Mouse (Mus musculus): ENCODE data around the gene Lama5. TPM values are rescaled to one million over a fixed set of nuclear protein-coding genes. Genes with fewer than 3 reads are reported as not detected.

Lama5 gene
- polyA plus RNA-seq, 1 experiment from 2014 or later, result 17.7 TPM

- Histone ChIP-seq H3K4me3 (ENCODE audit: low read length) (peak overlapping the region; percentile 61), H3K9ac (ENCODE audit: low read length) (peak overlapping the region; percentile 81), H3K4me1 (ENCODE audit: control insufficient read depth, insufficient read depth, low read length) (peaks cover 14% of the 10 kb centered on the region), H3K27me3 (ENCODE audit: control insufficient read depth, insufficient read depth, low read length) (no peaks in the 10 kb centered on the region), H3K27ac (ENCODE audit: low read length) (peak overlapping the region; percentile 91), H3K9me3 (replicated peaks; ENCODE audit: control insufficient read depth, low read length) (no peaks in the 10 kb centered on the region), H3K4me2 (ENCODE audit: low read depth, low read length) (peak overlapping the region; percentile 78), H3K36me3 (ENCODE audit: control insufficient read depth, insufficient read depth) (peaks cover 9% of the 10 kb centered on the region; the same call in 1 of the 2 replicates)
- WGBS, result 24% methylated on average over 26 of the region's 26 CpGs
- ATAC-seq (replicated peaks; ENCODE audit: extremely low read depth, insufficient read depth, low FRiP score), result peak; percentile 54
Observed at GRCm38 (mm10) chr2:180256296-180257000, 30.8 kb upstream of the Lama5 start.

DNA sequence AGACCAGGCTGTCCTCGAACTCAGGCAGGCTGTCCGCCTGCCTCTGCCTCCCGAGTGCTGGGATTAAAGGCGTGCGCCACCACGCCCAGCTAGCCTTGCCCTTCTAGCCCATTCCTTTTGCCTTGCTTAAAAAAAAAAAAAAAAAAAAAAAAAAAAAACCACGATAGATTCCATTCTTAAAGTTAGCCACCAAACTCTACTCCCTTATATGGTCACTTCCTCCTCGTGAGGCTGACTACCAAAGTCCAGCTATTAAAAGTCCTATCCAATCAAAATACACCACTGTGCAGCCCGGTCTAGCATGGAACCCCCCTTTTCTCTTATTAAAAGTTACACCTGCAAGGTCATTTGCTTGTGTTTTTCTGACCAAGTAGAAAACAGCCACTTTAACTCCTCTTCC, 30.0 kb upstream of the Lama5 start:
- Histone ChIP-seq H3K9ac (ENCODE audit: low read length) (no peak overlapping the region), H3K4me1 (ENCODE audit: control insufficient read depth, insufficient read depth, low read length) (peaks cover 14% of the 10 kb centered on the region), H3K27me3 (ENCODE audit: control insufficient read depth, insufficient read depth, low read length) (no peaks in the 10 kb centered on the region), H3K27ac (ENCODE audit: low read length) (no peak overlapping the region), H3K4me2 (ENCODE audit: low read depth, low read length) (peak overlapping the region; percentile 78; the same call in 1 of the 2 replicates), H3K4me3 (ENCODE audit: low read length) (no peak overlapping the region), H3K9me3 (replicated peaks; ENCODE audit: control insufficient read depth, low read length) (no peaks in the 10 kb centered on the region), H3K36me3 (ENCODE audit: control insufficient read depth, insufficient read depth) (peaks cover 4% of the 10 kb centered on the region; the same call in 1 of the 2 replicates)
- no peak for ATAC-seq (replicated peaks; ENCODE audit: extremely low read depth, insufficient read depth, low FRiP score)
- 82% methylated on average over 9 of the region's 9 CpGs for WGBS

DNA sequence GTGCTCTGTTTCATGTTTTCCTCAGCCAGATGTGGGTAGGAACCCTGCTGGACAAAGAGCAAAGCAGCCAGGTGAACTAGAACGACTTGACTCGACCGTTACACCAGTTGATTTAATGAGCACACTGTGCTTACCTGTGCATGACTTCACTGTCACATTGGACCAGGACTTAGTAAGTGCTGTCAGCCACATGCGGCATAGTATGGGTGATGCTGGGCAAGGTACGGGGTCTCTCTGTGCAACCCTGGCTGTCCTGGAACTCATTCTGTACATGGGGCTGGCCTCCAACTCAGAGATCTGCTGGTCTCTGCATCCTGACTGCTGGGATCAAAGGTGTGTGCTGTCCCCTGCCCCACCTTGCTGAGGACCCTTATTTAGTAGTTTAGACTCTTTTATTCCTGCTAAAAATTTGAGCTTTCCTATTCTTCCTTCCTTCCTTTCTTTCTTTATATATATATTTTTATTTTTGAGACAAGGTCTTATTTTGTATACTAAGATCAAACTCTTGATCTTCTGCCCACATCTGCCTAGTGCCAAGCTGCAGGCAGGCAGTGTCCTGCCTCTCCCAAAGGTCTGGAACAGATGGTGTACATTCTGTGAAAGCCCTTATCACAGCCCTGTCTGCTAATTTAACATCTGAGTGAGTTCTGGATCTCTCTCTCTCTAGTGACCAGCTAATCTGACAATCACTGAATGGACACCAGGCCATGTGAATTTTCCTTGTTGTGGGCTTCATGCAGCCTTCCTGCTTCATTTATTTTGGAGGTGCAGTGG, 29.0 kb upstream of the Lama5 start:
- H3K9ac ChIP-seq (ENCODE audit: low read length), result no peak overlapping the region
- H3K36me3 ChIP-seq (ENCODE audit: control insufficient read depth, insufficient read depth), result peaks cover 3% of the 10 kb centered on the region; the same call in 1 of the 2 replicates
- H3K27ac ChIP-seq (ENCODE audit: low read length), result no peak overlapping the region
- no peaks in the 10 kb centered on the region for H3K27me3 ChIP-seq (ENCODE audit: control insufficient read depth, insufficient read depth, low read length)
- no peak overlapping the region for H3K4me3 ChIP-seq (ENCODE audit: low read length)
- no peak overlapping the region for H3K4me2 ChIP-seq (ENCODE audit: low read depth, low read length)
- WGBS, result 88% methylated on average over 5 of the region's 5 CpGs
- ATAC-seq (replicated peaks; ENCODE audit: extremely low read depth, insufficient read depth, low FRiP score), result no peak
- peaks cover 14% of the 10 kb centered on the region for H3K4me1 ChIP-seq (ENCODE audit: control insufficient read depth, insufficient read depth, low read length)
- H3K9me3 ChIP-seq (replicated peaks; ENCODE audit: control insufficient read depth, low read length), result no peaks in the 10 kb centered on the region

GRCm38 (mm10) chr2:180251838-180252237, 26.2 kb upstream of the Lama5 start:
- H3K27me3 ChIP-seq (ENCODE audit: control insufficient read depth, insufficient read depth, low read length), result no peaks in the 10 kb centered on the region
- H3K27ac ChIP-seq (ENCODE audit: low read length), result no peak overlapping the region
- peaks cover 6% of the 10 kb centered on the region for H3K4me1 ChIP-seq (ENCODE audit: control insufficient read depth, insufficient read depth, low read length)
- no peak overlapping the region for H3K9ac ChIP-seq (ENCODE audit: low read length)
- no peak overlapping the region for H3K4me3 ChIP-seq (ENCODE audit: low read length)
- no peak overlapping the region for H3K4me2 ChIP-seq (ENCODE audit: low read depth, low read length)
- 67% methylated on average over 3 of the region's 3 CpGs for whole genome bisulfite sequencing
- no peaks in the 10 kb centered on the region for H3K36me3 ChIP-seq (ENCODE audit: control insufficient read depth, insufficient read depth)
- no peak for ATAC-seq (replicated peaks; ENCODE audit: extremely low read depth, insufficient read depth, low FRiP score)
- no peaks in the 10 kb centered on the region for H3K9me3 ChIP-seq (replicated peaks; ENCODE audit: control insufficient read depth, low read length)

DNA sequence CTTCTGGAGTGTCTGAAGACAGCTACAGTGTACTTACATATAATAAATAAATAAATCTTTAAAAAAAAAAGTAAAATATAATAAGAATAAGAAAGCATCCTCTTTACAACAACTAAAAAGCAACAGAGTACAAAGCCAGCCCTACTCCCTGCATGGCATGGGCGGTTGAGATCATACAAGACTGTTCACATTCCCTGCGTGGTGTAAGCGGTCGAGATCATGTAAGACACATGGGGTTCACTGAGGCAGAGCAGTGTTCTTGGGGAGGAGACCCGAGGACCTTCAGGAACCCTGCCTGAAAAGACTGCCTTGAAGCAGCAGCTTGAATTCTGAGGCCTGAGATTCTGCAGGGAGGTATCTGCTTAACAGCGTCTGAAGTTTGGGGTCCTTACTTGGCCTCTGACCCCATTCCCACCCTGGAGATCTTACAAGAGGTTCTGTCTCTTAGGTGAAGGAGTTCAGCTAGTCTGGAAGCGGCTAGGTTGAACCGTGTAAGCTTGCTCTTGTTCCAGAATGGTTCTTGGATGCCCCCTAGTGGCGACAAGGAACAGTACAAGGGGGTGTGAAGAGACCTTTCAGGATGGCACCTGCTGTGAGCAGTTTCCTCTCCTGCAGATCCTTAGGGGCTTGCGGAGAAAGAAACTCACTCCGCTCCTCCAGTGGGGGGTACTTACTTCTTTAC, 25.4 kb upstream of the Lama5 start:
- H3K27me3 ChIP-seq (ENCODE audit: control insufficient read depth, insufficient read depth, low read length), result no peaks in the 10 kb centered on the region
- no peak overlapping the region for H3K4me2 ChIP-seq (ENCODE audit: low read depth, low read length)
- 0 out of 2 replicates have a peak overlapping the region, but pooled peaks have one; percentile 24 for H3K9ac ChIP-seq (ENCODE audit: low read length)

DNA sequence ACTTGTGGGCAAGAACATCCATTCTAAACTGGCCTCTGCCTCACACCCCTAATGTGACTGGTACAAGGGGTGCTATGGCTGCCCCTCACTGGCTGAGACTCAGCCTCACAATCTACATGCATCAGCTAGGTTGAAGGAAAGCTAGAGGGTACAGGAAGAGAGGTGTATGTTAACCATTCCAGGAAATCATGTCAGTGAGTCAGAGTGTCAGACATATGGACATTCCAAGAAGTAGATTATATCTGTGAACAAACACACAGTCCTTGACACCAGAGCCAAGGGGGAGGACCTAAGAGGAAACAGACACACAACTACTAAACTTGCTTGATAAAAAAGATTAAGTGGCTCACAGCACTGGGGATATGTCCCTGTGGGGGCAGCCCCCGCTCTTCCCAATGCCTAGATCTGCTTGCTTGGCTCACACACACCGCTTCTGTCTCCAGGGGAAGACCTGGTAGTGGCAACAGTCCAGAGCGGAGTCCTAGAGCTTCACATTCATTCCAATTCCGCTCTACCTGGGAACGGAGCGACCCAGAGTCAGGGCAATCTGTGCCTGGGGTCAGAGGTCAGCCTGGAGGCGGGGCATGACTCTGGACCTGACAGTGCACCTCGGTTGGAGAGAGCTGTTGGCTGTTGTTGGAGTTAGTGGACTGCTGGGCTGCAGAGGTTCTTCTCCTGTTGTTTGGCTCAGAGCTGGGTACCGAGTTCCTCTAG, 23.4 kb upstream of the Lama5 start:
- WGBS, result 65% methylated on average over 9 of the region's 9 CpGs
- ATAC-seq (replicated peaks; ENCODE audit: extremely low read depth, insufficient read depth, low FRiP score), result no peak
- Histone ChIP-seq H3K36me3 (ENCODE audit: control insufficient read depth, insufficient read depth) (no peaks in the 10 kb centered on the region), H3K27ac (ENCODE audit: low read length) (no peak overlapping the region), H3K4me1 (ENCODE audit: control insufficient read depth, insufficient read depth, low read length) (no peaks in the 10 kb centered on the region), H3K9me3 (replicated peaks; ENCODE audit: control insufficient read depth, low read length) (no peaks in the 10 kb centered on the region), H3K27me3 (ENCODE audit: control insufficient read depth, insufficient read depth, low read length) (no peaks in the 10 kb centered on the region), H3K9ac (ENCODE audit: low read length) (no peak overlapping the region), H3K4me3 (ENCODE audit: low read length) (no peak overlapping the region), H3K4me2 (ENCODE audit: low read depth, low read length) (no peak overlapping the region)

More for the DNA sequence above, 25.4 kb upstream of the Lama5 start:
- Histone ChIP-seq H3K27ac (ENCODE audit: low read length) (no peak overlapping the region), H3K4me1 (ENCODE audit: control insufficient read depth, insufficient read depth, low read length) (peaks cover 4% of the 10 kb centered on the region), H3K9me3 (replicated peaks; ENCODE audit: control insufficient read depth, low read length) (no peaks in the 10 kb centered on the region), H3K36me3 (ENCODE audit: control insufficient read depth, insufficient read depth) (no peaks in the 10 kb centered on the region), H3K4me3 (ENCODE audit: low read length) (no peak overlapping the region)
- peak; percentile 82 for ATAC-seq (replicated peaks; ENCODE audit: extremely low read depth, insufficient read depth, low FRiP score)
- WGBS, result 26% methylated on average over 11 of the region's 11 CpGs

- 87% methylated on average over 5 of the region's 5 CpGs for WGBS
- no peak for ATAC-seq (replicated peaks; ENCODE audit: extremely low read depth, insufficient read depth, low FRiP score)
- Histone ChIP-seq H3K27ac (ENCODE audit: low read length) (no peak overlapping the region), H3K9ac (ENCODE audit: low read length) (no peak overlapping the region), H3K36me3 (ENCODE audit: control insufficient read depth, insufficient read depth) (no peaks in the 10 kb centered on the region), H3K4me2 (ENCODE audit: low read depth, low read length) (no peak overlapping the region), H3K27me3 (ENCODE audit: control insufficient read depth, insufficient read depth, low read length) (no peaks in the 10 kb centered on the region), H3K4me1 (ENCODE audit: control insufficient read depth, insufficient read depth, low read length) (no peaks in the 10 kb centered on the region), H3K9me3 (replicated peaks; ENCODE audit: control insufficient read depth, low read length) (no peaks in the 10 kb centered on the region), H3K4me3 (ENCODE audit: low read length) (no peak overlapping the region)
Observed at GRCm38 (mm10) chr2:180247916-180248315, 22.3 kb upstream of the Lama5 start.

DNA sequence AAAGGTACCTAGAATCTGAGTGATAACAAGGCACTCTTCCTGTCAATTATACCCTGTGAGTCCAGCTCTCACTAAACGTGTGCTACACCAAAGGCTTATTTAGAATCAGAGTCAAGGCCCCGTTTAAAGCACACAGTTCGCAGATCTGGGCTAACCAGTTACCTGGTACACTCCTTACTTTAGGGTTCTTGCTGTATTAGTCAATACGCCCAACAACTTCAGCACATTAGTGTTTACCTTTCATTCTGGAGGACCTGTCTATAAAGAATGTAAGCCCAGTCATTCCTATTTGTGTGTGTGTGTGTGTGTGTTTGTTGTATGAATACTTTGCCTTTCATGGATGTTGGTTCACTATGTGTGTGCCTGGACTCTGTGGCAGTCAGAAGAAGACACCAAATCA, 17.4 kb upstream of the Lama5 start:
- Histone ChIP-seq H3K4me2 (ENCODE audit: low read depth, low read length) (no peak overlapping the region), H3K27ac (ENCODE audit: low read length) (no peak overlapping the region), H3K4me3 (ENCODE audit: low read length) (no peak overlapping the region), H3K4me1 (ENCODE audit: control insufficient read depth, insufficient read depth, low read length) (no peaks in the 10 kb centered on the region; the same call in 1 of the 2 replicates), H3K27me3 (ENCODE audit: control insufficient read depth, insufficient read depth, low read length) (no peaks in the 10 kb centered on the region), H3K9ac (ENCODE audit: low read length) (no peak overlapping the region), H3K36me3 (ENCODE audit: control insufficient read depth, insufficient read depth) (no peaks in the 10 kb centered on the region), H3K9me3 (replicated peaks; ENCODE audit: control insufficient read depth, low read length) (peaks cover 4% of the 10 kb centered on the region)
- no peak for ATAC-seq (replicated peaks; ENCODE audit: extremely low read depth, insufficient read depth, low FRiP score)
- WGBS, result 84% methylated on average over 4 of the region's 4 CpGs

All from heart, embryonic 16.5 days (tissue).